Mouse (Mus musculus) lung, embryonic 15.5 days (tissue): Measurements from ENCODE around the gene Efna5. TPM values are rescaled to one million over a fixed set of nuclear protein-coding genes. Genes with fewer than 3 reads are reported as not detected.

Experiments
- ATAC-seq: fragments of 200-750 bp; cut with Nextera tagmentation; 2 replicates; pipeline ENCODE4 v1.8.0; 2017; ENCODE audit warnings: moderate number of reproducible peaks, borderline replicate concordance; ENCODE audit not compliant: low FRiP score, low TSS enrichment; ENCODE audit errors: extremely low read depth
- H3K27ac ChIP-seq: fragments of 300-500 bp; sonication (generic); 2 replicates; pipeline ENCODE4 v1.5.1; 2015; ENCODE audit warnings: moderate library complexity, mild to moderate bottlenecking, inconsistent platforms
- H3K27me3 ChIP-seq: fragments of 300-500 bp; sonication (generic); 2 replicates; pipeline ENCODE4 v1.6.1; 2015; ENCODE audit warnings: inconsistent platforms
- H3K36me3 ChIP-seq: fragments of 300-500 bp; sonication (generic); 2 replicates; pipeline ENCODE4 v1.6.1; 2015; ENCODE audit warnings: inconsistent platforms
- H3K4me1 ChIP-seq: fragments of 300-500 bp; sonication (generic); 2 replicates; pipeline ENCODE4 v1.6.1; 2015; ENCODE audit warnings: inconsistent platforms
- H3K4me2 ChIP-seq: fragments of 300-500 bp; sonication (generic); 2 replicates; pipeline ENCODE4 v1.6.1; 2015; ENCODE audit warnings: inconsistent platforms, mild to moderate bottlenecking, moderate library complexity
- H3K4me3 ChIP-seq: fragments of 300-500 bp; sonication (generic); 2 replicates; pipeline ENCODE4 v1.5.1; 2015; ENCODE audit warnings: mild to moderate bottlenecking, inconsistent platforms
- H3K9ac ChIP-seq: fragments of 300-500 bp; sonication (generic); 2 replicates; pipeline ENCODE4 v1.6.1; 2015; ENCODE audit warnings: inconsistent platforms
- H3K9me3 ChIP-seq: fragments of 300-500 bp; sonication (generic); 2 replicates; pipeline ENCODE4 v1.6.1; 2016; ENCODE audit warnings: inconsistent platforms
- WGBS: fragments of 180-500 bp; shearing (Covaris S2); methylation state at CpG from one replicate; pipeline ENCODE4 v1.1.7; 2015; 5-methylcytosine and 5-hydroxymethylcytosine counted together
- polyA plus RNA-seq: library from polyadenylated mRNA; unstranded; fragments of >200 nt; fragmentation: Nextera tagmentation; extraction: Ambion mirVana; gene quantifications from 2 replicates; pipeline ENCODE4 v1.2.1, GENCODE M21; 2015

Gene Efna5
- polyA plus RNA-seq, 1 experiment from 2014 or later: 12.6 TPM

- H3K9me3 ChIP-seq: no peaks in the 10 kb centered on the region
- peaks cover 20% of the 10 kb centered on the region for H3K4me1 ChIP-seq
- H3K4me2 ChIP-seq: no peak overlapping the region
- H3K4me3 ChIP-seq: no peak overlapping the region
- H3K27ac ChIP-seq: no peak overlapping the region
- no peak overlapping the region for H3K9ac ChIP-seq
- no peaks in the 10 kb centered on the region for H3K36me3 ChIP-seq
- H3K27me3 ChIP-seq: no peaks in the 10 kb centered on the region
- ATAC-seq: no peak
- 88% methylated on average over 14 of the region's 14 CpGs for WGBS
Measured at GRCm38 (mm10) chr17:62659501-62660175, 221.5 kb downstream of the Efna5 start.

- Histone ChIP-seq H3K36me3 (no peaks in the 10 kb centered on the region), H3K27ac (no peak overlapping the region), H3K9me3 (no peaks in the 10 kb centered on the region), H3K4me1 (peaks cover 20% of the 10 kb centered on the region), H3K9ac (no peak overlapping the region), H3K27me3 (no peaks in the 10 kb centered on the region), H3K4me3 (no peak overlapping the region), H3K4me2 (no peak overlapping the region)
- 54% methylated on average over 12 of the region's 12 CpGs for WGBS
- no peak for ATAC-seq
Measured at GRCm38 (mm10) chr17:62657832-62658630, 223.1 kb downstream of the Efna5 start.

GRCm38 (mm10) chr17:62657051-62657450 is 224.1 kb downstream of the Efna5 start:
- no peak overlapping the region for H3K27ac ChIP-seq
- no peaks in the 10 kb centered on the region for H3K36me3 ChIP-seq
- no peaks in the 10 kb centered on the region for H3K27me3 ChIP-seq
- H3K4me1 ChIP-seq: peaks cover 20% of the 10 kb centered on the region
- no peaks in the 10 kb centered on the region for H3K9me3 ChIP-seq
- H3K4me3 ChIP-seq: no peak overlapping the region
- H3K9ac ChIP-seq: no peak overlapping the region
- H3K4me2 ChIP-seq: peak overlapping the region; percentile 49; the same call in 1 of the 2 replicates
- ATAC-seq: no peak
- 47% methylated on average over 7 of the region's 7 CpGs for WGBS

GRCm38 (mm10) chr17:62656591-62656990 is 224.5 kb downstream of the Efna5 start:
- Histone ChIP-seq H3K4me3 (no peak overlapping the region), H3K27ac (no peak overlapping the region), H3K4me2 (peak overlapping the region; percentile 49), H3K9me3 (no peaks in the 10 kb centered on the region), H3K4me1 (peaks cover 20% of the 10 kb centered on the region), H3K36me3 (no peaks in the 10 kb centered on the region), H3K9ac (no peak overlapping the region), H3K27me3 (no peaks in the 10 kb centered on the region)
- whole genome bisulfite sequencing: 16% methylated on average over 7 of the region's 7 CpGs
- ATAC-seq: no peak

- no peak for ATAC-seq
- Histone ChIP-seq H3K9ac (no peak overlapping the region), H3K9me3 (no peaks in the 10 kb centered on the region), H3K27ac (no peak overlapping the region), H3K4me2 (peak overlapping the region; percentile 49), H3K4me3 (peak overlapping the region; percentile 0; the same call in 1 of the 2 replicates), H3K27me3 (no peaks in the 10 kb centered on the region), H3K4me1 (peaks cover 20% of the 10 kb centered on the region), H3K36me3 (no peaks in the 10 kb centered on the region)
- 14% methylated on average over 16 of the region's 16 CpGs for whole genome bisulfite sequencing
Measured at GRCm38 (mm10) chr17:62655819-62656355, 225.2 kb downstream of the Efna5 start.

- WGBS: 66% methylated on average over 6 of the region's 6 CpGs
- Histone ChIP-seq H3K27me3 (no peaks in the 10 kb centered on the region), H3K4me3 (no peak overlapping the region), H3K4me2 (no peak overlapping the region), H3K9me3 (no peaks in the 10 kb centered on the region), H3K36me3 (no peaks in the 10 kb centered on the region), H3K9ac (no peak overlapping the region), H3K4me1 (peaks cover 20% of the 10 kb centered on the region), H3K27ac (no peak overlapping the region)
- ATAC-seq: no peak
Measured at GRCm38 (mm10) chr17:62652451-62652850, 228.7 kb downstream of the Efna5 start.

- peaks cover 14% of the 10 kb centered on the region for H3K4me1 ChIP-seq
- H3K27me3 ChIP-seq: no peaks in the 10 kb centered on the region
- WGBS: 79% methylated on average over 8 of the region's 8 CpGs
- no peak for ATAC-seq
- no peak overlapping the region for H3K4me2 ChIP-seq
- no peak overlapping the region for H3K27ac ChIP-seq
- no peak overlapping the region for H3K4me3 ChIP-seq
- H3K9ac ChIP-seq: no peak overlapping the region
- no peaks in the 10 kb centered on the region for H3K9me3 ChIP-seq
- H3K36me3 ChIP-seq: no peaks in the 10 kb centered on the region
Measured at GRCm38 (mm10) chr17:62651696-62652095, 229.4 kb downstream of the Efna5 start.

GRCm38 (mm10) chr17:62649293-62649950 is 231.7 kb downstream of the Efna5 start:
- no peak overlapping the region for H3K4me3 ChIP-seq
- H3K36me3 ChIP-seq: no peaks in the 10 kb centered on the region
- H3K9me3 ChIP-seq: no peaks in the 10 kb centered on the region
- 89% methylated on average over 10 of the region's 10 CpGs for WGBS
- H3K9ac ChIP-seq: no peak overlapping the region
- no peaks in the 10 kb centered on the region for H3K27me3 ChIP-seq
- H3K4me1 ChIP-seq: no peaks in the 10 kb centered on the region
- no peak overlapping the region for H3K4me2 ChIP-seq
- no peak for ATAC-seq
- H3K27ac ChIP-seq: no peak overlapping the region

- H3K4me1 ChIP-seq: 0 out of 2 replicates have a peak, but pooled peaks cover 6% of the 10 kb centered on the region
- no peaks in the 10 kb centered on the region for H3K36me3 ChIP-seq
- no peak for ATAC-seq
- H3K4me2 ChIP-seq: no peak overlapping the region
- 91% methylated on average over 8 of the region's 8 CpGs for WGBS
- H3K27ac ChIP-seq: no peak overlapping the region
- no peak overlapping the region for H3K9ac ChIP-seq
- H3K27me3 ChIP-seq: no peaks in the 10 kb centered on the region
- H3K9me3 ChIP-seq: no peaks in the 10 kb centered on the region
- H3K4me3 ChIP-seq: no peak overlapping the region
Measured at GRCm38 (mm10) chr17:62646836-62647235, 234.3 kb downstream of the Efna5 start.

GRCm38 (mm10) chr17:62642447-62643145 is 238.5 kb downstream of the Efna5 start:
- no peaks in the 10 kb centered on the region for H3K9me3 ChIP-seq
- H3K27me3 ChIP-seq: no peaks in the 10 kb centered on the region
- no peak overlapping the region for H3K9ac ChIP-seq
- 0 out of 2 replicates have a peak, but pooled peaks cover 6% of the 10 kb centered on the region for H3K4me1 ChIP-seq
- H3K36me3 ChIP-seq: no peaks in the 10 kb centered on the region
- no peak overlapping the region for H3K27ac ChIP-seq
- H3K4me3 ChIP-seq: no peak overlapping the region
- no peak overlapping the region for H3K4me2 ChIP-seq
- 68% methylated on average over 12 of the region's 12 CpGs for WGBS
- ATAC-seq: no peak

GRCm38 (mm10) chr17:62640654-62641053 is 240.5 kb downstream of the Efna5 start:
- Histone ChIP-seq H3K9me3 (no peaks in the 10 kb centered on the region), H3K36me3 (no peaks in the 10 kb centered on the region), H3K4me1 (0 out of 2 replicates have a peak, but pooled peaks cover 6% of the 10 kb centered on the region), H3K27me3 (no peaks in the 10 kb centered on the region), H3K4me3 (no peak overlapping the region), H3K9ac (no peak overlapping the region), H3K27ac (no peak overlapping the region), H3K4me2 (no peak overlapping the region)
- no peak for ATAC-seq
- 84% methylated on average over 6 of the region's 6 CpGs for WGBS
